Mouse (Mus musculus) spleen, postnatal 4 days (tissue): Measurements from ENCODE around the gene Trappc2l.
"Not testable (repeated sequence)": the region's sequence is repeated elsewhere in the genome, so short reads cannot be mapped to it uniquely, and the experiment has no call there.

Experiments
- DNase-seq, 2 experiments: peaks; one replicate each; pipeline ENCODE4 v3.0.0; 2022; ENCODE audit warnings: low spot score in 2 of 2

Trappc2l gene

GRCm38 (mm10) chr8:122624653-122625052 is 13.2 kb downstream of the Trappc2l start:
- DNase-seq = no peak

DNA sequence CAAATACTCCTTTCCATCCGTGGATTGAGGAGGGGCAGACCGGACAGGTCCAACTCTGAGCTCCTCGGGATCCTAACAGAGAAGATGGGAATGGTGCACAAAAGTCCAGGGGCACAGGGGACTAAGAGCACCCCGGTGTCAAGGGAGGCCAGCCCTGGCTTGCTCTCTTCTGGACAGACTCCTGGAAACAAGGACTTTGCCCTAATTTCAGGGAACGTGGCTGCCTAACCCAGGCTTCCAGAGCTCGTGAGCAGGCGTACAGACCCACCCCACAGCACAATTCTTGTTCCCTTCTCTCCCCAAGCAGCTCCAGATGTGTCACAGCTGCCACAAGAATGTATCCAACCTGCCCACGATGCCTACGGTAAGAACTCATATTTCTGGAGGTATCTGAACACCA is 14.4 kb downstream of the Trappc2l start:
- no peak for DNase-seq

- DNase-seq = no peak
These were observed 15.5 kb downstream of the Trappc2l start for GRCm38 (mm10) chr8:122626896-122627295.

GRCm38 (mm10) chr8:122629388-122629787 is 17.9 kb downstream of the Trappc2l start:
- no peak for DNase-seq

- DNase-seq = no peak
These were observed 19.3 kb downstream of the Trappc2l start for GRCm38 (mm10) chr8:122630696-122631095.

- DNase-seq = not testable (repeated sequence)
These were observed 20.7 kb downstream of the Trappc2l start for GRCm38 (mm10) chr8:122632134-122632533.

- DNase-seq = no peak
These were observed 21.8 kb downstream of the Trappc2l start for GRCm38 (mm10) chr8:122633205-122633604.

- peak in 1 of 2 experiments; percentile 45 for DNase-seq
These were observed 24.7 kb downstream of the Trappc2l start for GRCm38 (mm10) chr8:122635878-122636802.

- no peak for DNase-seq
These were observed 25.3 kb downstream of the Trappc2l start for GRCm38 (mm10) chr8:122636803-122637175.

DNA sequence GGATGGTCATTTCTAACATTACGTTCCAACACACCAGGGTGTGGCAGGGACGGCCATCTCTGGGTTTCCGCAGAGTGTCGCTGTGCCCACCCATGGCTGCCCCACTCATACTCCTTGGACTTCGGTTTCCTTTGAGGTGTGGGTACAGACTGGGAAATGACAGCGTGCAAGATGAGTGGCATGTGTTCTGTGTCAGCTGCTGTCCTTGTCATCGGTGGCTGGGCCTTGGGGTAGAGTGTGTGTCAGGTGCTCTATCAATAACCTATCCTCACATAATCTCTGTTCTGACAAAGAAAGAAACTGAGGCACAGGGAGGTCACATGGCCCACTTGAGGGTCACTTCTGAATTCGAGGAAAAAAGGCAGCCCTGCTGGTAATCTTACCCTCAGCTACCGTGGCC is 25.8 kb downstream of the Trappc2l start:
- no peak for DNase-seq

DNA sequence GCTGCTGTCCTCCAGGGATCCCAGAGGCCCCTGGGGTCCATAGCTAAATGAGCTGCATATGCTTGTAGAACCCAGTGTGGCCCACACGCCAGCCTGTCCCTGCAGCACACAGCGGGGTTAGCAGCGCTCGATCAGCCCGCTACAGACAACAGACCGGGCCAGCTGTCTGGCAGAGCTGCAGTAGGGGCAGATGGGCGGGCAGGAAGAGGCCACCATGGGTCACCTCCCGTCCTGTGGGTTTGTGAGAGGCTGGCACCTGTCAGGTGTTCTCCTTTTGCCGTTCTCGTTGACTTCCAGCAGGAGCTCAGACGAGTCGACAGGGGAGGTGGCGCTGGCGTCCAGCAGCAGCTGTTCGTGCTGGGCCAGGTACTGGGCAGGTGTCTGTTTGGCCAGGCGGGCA is 27.2 kb downstream of the Trappc2l start:
- DNase-seq = no peak

DNA sequence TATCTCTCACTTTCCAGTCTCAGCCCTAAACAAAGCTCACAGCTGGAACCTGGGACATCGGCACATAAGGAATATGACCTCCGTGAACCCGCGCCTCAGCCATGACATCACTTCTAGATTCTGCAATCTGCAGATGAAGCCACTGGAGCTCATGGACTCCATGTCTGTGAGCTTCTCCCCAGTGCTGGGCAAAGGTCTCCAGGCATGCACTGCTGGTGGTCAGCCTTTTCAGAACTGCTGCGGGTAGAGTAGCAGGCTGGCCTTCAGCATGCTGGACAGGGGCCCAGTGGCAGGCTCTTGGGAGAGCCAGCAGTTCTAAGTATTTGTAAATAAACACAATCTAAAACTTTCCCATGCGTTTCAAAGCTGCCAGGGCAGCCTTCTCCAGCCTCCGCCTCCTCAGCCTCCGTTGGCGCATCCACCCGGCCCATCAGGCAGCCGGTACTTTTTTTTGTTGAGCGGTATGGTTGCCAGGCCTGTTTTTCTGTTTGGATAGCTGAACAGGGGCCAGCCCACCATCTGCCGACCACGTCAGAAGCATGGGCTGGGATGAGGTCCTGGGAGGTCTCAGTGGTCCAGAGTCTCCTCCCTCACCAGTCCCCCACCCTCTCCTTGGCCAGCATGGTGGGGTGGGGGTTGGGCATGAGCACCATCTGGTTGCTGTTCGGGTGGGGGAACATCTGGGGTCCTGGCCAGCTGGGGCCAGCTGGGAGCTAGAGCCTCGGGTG is 28.2 kb downstream of the Trappc2l start:
- no peak for DNase-seq

DNA sequence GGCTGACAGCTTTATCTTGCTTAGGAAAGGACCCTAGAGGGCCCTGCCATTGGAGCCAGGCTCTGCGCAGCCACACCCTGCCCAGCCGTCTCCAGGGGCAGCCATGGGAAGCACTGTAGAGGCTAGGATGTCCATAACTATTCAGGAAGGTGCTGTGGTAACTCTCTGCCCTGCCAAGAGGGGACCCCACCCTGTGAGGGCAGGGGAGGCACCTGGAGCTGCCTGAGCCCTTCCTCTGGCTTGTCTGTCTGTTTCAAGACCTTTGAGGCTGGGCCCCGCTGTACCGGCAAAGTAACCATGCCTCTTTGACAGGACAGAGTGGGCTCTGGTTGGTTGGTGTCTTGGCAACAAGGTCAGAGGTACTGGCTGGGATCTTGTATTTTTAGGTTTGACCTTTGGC is 29.4 kb downstream of the Trappc2l start:
- no peak for DNase-seq

GRCm38 (mm10) chr8:122641406-122641805 is 30.0 kb downstream of the Trappc2l start:
- DNase-seq = no peak

GRCm38 (mm10) chr8:122642071-122642470 is 30.6 kb downstream of the Trappc2l start:
- no peak for DNase-seq

DNA sequence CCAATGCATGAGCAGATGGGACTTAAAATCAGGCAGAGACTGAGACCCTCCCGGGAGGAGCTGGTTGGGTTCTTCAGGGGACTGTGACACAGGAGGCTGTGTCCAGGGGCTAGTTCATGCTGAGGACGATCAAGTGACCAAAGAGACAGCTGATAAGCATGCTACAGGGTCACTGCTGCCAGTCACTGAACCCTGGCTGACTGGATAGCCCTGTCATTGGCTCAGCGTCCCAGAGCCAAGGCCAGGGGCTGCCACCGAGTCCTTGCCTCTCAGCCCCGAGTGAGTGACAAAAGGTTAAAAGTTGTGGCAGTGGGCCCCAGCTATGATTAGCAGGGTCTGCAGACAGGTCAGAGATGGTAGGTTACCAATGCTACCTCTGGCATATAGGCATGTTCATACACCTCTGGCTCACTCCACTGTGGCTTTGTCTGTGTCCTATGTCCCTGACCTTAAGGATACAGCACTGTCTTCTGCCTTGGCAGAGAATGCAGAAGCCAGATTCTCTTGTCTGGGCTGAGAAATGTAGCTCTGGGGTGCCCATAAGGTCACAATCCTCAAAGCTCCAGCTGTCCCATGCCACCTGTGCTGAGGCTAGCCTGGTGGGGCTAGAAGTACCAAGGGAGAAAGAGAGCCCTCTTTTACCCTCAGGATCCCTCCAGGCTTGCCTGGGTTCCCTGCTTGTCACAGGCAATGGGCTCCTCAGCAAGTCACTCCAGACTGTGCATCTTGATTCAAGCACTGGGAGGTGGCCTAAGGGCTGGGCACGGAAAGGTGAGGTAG is 32.9 kb downstream of the Trappc2l start:
- DNase-seq = no peak

DNA sequence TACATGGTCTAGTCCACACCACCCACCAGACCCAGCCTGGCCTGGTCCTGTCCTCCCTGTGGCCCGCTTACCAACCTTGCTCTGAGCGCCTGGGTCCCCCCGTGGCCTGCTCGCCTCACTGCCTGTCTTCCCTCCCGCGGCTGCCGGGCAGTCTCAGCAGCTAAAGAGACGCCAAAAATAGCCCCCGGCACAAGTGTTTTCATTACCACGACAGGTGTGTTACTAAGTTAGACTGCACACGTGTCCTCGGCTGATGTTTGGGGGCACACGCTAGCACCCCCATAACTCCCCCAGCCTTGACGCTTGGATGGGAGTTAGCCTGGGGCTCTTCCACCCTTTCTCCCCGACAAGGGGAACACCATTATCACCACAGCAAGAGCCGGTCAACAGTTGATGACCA is 34.9 kb downstream of the Trappc2l start:
- DNase-seq = no peak

- no peak for DNase-seq
These were observed 36.9 kb downstream of the Trappc2l start for GRCm38 (mm10) chr8:122648192-122648970.

- DNase-seq = no peak
These were observed 40.0 kb downstream of the Trappc2l start for GRCm38 (mm10) chr8:122651326-122651921.

- DNase-seq = no peak
These were observed 41.2 kb downstream of the Trappc2l start for GRCm38 (mm10) chr8:122652643-122653042.

GRCm38 (mm10) chr8:122654768-122655167 is 43.3 kb downstream of the Trappc2l start:
- DNase-seq = no peak
